Mouse (Mus musculus): ENCODE measurements around the gene Actl11.

Gene Actl11

DNA sequence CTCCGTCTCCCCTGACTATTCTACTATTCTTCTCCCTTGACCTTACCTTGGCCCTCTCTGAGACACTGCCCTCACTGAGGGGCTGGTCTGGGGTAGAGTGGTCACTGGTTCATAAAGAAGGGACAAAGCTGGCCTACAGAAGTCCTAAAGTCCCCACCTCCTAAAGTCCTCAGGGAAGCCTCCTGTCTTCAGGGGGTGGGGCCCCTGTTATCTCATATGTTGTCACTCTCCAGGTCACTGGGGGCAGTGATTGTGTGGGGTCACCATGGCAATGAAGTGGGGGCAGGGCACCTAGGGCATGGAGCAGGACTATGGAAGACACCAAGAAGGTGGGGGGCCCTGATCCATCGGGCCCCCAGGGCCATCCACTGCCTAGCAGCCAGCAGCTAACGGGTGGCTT is at the start of gene Actl11:
Actl11 (plus strand) TSS at position 301 of the 400 bp plus-strand sequence.
- DNase-seq (ENCODE audit: low spot score), result no peak

DNA sequence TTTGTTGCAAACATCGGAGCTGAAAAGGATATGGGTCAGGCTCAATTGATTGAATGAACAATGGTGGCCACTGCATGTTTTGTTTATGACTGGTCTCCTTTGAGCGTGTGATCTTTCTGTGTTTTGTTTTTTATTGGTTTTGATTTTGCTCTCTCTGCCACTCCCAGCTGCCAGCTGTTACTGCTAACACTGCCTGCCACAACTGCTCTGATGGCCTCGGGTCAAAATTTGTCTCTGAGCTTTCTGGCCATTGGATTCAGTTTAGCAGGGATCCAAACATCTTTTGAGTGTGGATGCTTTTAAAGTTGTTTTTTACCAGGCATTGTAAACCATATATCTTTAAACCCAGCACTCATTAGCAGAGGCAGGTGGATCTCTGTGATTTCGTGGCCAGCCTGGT is 47.9 kb upstream of the Actl11 start:
- DNase-seq (ENCODE audit: low spot score), result no peak

DNA sequence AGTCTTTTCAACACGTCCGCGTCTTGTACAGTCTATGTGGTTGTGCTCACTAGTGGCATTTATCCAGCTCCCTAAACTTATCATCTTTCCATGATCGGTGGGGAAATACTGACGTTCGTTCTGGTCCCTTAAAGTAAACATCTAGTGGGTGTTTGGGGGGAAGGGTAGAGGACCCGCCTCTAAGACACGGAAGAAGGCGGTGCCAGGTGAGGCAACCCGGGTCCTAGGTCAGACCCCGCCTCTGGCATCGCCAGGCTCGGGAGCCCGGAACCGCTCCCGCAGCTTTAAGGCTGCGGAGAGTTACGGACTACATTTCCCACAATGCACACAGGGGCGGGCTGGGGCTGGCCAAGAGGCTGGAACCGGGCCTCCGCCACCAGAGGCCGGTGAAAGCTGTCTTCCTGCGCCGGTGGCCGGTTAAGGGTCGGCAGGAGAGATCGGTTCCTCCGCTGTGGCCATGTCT is 40.4 kb upstream of the Actl11 start, which contains the start of gene Mon1a:
Mon1a (plus strand) TSS at position 348 of the 463 bp plus-strand sequence.
- peak; percentile 95 for DNase-seq (ENCODE audit: low spot score)

DNA sequence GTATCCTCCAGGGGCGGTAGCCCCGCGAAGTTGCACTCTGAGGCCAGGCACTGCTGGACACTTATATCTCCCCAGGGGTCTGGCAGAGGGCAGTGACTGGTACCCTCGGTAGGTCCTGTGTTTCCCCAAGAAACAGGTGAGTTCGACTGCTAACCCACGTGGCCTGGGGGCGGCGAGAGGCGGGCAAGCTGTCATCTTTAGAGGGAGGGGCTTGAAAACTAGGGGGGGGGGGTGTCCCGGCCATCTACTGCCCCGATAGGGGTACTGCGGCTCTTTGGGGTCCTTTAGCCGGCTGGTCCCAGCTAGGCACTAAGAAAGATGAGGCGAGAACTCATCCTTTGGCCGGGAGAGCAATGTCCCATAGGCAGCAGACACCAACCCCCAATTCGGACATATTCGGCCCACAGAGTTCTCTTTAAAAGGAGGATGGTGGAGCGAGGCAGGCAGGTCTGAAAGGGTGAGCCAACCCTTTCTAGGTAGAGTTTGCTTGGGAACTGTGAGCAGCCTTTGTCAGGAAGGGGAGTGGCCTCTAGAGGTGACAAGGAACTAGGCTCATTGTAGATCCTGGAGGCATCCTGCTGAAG is 39.9 kb upstream of the Actl11 start:
- no peak for DNase-seq (ENCODE audit: low spot score)

DNA sequence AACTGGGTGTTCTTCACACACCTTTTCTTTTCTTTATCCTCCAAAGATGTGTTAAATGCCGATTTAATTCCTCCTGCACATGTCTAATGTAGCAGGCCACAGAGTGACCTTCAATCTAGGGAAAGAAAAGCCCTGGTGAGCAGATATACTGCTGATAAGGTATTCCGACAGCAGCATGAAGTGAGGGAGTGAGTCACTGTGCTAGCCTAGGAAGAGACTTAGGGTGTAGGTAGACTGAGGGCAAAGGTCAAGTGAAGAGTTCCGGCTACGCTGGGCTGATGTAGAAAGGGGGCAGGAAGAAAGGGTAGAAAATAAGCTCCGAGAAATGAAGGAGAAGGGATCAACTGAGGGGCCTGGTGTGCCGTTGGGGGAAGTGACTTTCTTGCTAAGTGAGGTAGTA is 38.0 kb upstream of the Actl11 start:
- DNase-seq (ENCODE audit: low spot score), result no peak

DNA sequence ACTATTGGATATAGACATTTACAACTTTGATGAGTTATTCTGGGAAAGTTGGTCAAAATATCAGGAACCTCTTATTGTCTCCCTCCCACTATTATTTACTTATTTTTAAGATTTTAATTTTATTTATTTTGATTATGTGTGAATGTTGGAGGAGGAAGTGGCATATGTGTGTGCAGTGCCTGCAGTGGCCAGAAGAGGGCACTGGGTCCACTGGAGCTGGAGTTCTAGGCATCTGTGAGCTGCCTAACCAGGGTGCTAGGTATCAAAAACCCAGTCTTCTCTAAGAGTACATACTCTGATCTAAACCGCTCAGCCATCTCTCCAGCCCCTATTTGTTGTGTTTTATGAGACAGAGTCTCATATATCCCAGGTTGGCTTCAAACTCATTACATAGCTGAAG is 37.2 kb upstream of the Actl11 start:
- DNase-seq (ENCODE audit: low spot score), result no peak

DNA sequence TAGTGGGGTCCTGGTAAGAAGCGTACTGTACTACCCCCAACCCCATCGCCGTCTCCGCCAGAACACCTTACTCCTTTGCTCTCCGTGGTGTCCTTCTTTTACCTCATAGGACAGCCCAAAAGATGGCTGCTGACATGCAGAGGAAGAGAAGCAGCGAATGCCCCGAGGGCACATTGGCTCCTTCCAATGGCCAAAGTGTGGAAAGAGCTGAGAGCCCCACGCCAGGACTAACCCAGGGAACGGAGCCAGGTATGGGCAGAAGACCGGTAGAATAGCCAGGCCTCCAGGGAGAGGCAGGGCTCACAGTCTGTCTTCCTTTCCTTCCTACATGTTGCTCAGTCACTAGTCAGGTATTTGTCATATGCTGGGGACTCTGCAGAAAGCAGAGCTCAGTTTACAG is 29.7 kb upstream of the Actl11 start:
- no peak for DNase-seq (ENCODE audit: low spot score)

DNA sequence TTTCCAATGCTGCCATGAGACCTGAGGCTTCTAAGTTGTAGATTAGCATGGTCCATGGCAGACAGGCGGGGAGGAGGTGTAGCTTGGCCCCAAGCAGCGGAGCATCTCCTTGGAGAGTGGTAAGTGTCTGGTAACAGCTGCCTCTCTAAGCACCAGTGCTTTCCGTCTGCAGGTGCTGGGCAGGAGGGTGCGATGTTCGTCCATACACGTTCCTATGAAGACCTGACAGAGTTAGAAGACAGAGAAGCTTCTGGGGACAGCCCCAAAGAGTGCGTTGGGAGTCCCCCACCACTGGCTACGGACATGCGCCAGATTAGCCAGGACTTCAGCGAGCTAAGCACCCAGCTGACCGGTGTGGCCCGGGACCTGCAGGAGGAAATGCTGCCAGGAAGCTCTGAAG is 28.4 kb upstream of the Actl11 start:
- no peak for DNase-seq (ENCODE audit: low spot score)

DNA sequence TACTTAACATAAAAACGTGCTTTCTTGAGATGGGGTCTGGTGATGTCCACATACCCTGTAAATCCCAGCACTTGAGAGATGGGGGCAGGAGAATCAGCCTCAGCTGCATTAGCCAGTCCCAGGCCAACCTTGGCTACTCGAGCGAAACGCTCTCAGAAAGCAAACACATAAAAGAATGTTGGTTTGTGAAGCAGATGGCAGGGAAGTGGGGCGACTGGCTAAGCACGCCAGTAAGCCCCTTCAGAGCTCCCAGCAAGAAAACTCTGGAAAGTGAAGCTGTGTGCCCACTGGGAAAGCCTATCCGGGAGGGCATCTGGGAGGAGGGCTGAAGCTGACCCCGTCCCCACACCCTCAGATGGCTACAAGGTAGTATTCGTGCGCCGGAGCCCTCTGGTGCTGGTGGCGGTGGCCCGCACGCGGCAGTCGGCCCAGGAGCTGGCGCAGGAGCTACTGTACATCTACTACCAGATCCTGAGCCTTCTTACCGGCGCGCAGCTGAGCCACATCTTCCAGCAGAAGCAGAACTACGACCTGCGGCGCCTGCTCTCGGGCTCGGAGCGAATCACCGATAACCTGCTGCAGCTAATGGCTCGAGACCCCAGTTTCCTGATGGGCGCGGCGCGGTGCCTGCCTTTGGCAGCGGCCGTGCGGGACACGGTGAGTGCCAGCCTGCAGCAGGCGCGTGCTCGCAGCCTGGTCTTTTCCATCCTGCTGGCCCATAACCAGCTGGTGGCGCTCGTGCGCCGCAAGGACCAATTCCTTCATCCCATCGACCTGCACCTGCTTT is 27.2 kb upstream of the Actl11 start:
- DNase-seq (ENCODE audit: low spot score), result peak; percentile 56

DNA sequence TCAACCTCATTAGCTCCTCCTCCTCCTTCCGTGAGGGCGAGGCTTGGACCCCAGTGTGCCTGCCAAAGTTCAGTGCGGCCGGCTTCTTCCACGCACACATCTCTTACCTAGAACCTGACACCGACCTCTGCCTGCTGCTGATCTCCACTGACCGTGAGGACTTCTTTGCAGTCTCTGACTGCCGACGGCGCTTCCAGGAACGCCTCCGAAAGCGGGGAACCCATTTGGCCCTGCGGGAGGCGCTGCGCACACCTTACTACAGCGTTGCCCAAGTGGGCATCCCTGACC is 26.7 kb upstream of the Actl11 start:
- no peak for DNase-seq (ENCODE audit: low spot score)

DNA sequence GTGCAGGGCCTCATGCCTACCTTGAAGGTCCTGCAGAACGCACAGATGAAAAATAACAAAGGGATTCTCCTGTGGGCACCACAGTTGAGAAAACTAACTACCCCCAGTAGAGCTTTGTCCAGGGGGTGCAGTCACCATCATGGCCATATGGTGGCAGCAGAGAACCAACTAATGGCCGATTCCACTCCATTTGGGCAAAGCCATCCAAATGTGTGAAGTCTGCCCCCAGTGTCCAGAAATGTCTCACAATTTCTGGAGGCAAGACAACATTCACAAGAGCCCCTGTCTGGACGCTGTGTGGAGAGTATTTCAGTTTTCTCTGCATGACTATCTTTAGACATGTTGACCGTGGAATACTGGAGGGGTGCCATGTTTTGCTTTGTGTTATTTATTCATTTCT is 23.5 kb upstream of the Actl11 start:
- peak; percentile 88 for DNase-seq (ENCODE audit: low spot score)

DNA sequence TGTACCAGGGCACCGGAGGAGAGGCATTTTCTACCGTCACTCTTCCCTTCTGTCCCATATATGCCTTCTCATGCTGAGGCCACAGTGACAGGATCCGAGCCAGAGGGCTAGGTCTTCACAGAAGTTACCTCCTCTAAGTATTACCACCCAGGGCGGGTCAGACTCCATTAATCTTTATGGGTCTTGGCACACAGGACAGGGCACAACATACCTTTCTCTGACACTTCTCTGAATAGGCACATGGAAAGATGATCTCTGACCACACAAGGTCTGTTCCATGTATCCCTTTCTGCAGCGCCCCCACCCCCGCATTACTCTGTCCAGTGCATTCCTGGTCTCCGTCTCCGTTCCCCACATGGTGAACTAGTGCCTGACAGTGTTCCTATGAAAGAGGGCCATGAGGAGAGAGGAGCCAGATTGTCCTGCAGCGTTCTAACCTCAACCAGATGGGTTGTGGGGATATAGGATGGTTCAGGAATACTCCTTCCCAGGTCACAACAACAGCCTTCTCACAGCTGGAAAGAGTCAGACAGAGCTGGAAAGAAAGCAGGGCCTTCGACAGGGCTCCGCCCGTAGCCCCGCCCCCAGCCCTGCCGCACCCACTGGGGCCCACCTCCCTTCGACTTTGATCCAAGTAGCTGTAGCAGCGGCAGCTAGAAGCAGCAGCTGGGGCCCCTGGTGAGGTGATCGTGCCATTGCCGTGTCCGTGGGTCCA is 21.9 kb upstream of the Actl11 start, which contains the start of gene Mst1r:
Mst1r (plus strand) TSS at position 622 of the 715 bp plus-strand sequence.
- DNase-seq (ENCODE audit: low spot score), result peak; percentile 71

DNA sequence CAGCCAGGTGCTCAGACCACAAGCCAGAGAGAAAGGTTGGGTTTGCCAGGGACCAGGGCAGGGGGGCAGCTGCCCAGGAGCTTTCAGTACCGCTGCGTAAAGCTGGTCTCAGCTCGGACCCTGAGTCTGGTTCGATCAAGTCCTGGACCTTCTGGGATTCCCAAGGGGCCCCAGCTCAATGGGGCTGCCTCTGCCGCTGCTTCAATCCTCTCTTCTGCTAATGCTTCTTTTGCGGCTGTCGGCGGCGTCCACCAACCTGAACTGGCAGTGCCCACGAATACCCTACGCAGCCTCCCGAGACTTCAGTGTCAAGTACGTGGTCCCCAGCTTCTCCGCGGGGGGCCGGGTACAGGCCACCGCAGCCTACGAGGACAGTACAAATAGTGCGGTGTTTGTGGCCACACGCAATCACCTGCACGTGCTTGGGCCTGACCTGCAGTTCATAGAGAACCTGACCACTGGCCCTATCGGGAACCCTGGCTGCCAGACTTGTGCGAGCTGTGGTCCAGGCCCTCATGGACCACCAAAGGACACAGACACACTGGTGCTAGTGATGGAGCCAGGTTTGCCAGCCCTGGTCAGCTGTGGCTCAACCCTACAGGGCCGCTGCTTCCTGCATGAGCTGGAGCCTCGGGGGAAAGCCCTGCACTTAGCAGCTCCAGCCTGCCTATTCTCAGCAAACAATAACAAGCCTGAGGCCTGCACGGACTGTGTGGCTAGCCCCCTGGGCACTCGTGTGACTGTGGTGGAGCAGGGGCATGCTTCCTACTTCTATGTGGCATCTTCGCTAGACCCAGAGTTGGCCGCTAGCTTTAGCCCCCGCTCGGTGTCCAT is 21.1 kb upstream of the Actl11 start:
- DNase-seq (ENCODE audit: low spot score), result no peak

DNA sequence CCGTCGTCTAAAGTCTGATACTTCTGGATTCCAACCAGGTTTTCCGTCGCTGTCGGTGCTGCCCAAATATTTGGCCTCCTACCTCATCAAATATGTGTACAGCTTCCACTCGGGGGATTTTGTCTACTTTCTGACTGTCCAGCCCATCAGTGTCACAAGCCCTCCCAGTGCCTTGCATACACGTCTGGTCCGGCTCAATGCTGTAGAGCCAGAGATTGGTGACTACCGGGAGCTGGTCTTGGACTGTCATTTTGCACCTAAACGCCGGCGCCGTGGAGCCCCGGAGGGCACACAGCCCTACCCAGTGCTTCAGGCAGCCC is 20.5 kb upstream of the Actl11 start:
- no peak for DNase-seq (ENCODE audit: low spot score)

DNA sequence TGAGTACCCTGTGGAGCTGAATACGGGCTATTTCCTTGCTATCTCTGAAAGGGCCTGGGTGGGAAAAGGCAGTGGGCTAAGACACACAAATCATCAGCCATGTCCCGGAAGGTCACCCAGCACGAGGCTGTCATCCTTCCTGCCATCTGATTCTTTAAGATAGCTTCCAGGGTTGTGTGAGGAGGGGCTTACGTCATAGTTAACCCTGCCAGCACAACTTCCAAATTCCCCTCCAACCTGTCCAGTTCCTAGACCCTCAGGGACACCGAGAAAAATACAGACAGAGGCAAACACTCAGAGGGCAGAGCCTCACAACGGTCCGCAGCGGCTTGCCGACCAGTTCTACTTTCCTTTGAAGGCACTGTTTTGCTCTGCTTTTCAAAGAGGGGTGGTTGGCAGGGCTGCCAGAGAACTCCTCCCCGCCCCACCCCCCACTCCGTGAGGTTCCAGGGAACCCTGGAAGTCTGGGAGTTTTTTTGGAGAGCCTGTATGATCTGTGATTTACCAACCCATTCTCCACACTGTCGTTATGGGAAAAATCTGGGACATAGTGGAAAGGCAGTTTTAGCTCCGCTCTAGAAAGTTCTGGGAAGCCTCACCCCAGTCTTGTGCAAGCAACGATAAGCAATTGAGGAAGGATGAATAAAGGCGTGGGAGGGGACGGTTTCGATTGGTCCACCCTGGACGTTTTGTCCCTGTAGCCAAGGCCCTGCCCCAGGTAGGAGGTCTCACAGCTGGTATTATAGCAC is 19.7 kb upstream of the Actl11 start:
- DNase-seq (ENCODE audit: low spot score), result peak; percentile 69

DNA sequence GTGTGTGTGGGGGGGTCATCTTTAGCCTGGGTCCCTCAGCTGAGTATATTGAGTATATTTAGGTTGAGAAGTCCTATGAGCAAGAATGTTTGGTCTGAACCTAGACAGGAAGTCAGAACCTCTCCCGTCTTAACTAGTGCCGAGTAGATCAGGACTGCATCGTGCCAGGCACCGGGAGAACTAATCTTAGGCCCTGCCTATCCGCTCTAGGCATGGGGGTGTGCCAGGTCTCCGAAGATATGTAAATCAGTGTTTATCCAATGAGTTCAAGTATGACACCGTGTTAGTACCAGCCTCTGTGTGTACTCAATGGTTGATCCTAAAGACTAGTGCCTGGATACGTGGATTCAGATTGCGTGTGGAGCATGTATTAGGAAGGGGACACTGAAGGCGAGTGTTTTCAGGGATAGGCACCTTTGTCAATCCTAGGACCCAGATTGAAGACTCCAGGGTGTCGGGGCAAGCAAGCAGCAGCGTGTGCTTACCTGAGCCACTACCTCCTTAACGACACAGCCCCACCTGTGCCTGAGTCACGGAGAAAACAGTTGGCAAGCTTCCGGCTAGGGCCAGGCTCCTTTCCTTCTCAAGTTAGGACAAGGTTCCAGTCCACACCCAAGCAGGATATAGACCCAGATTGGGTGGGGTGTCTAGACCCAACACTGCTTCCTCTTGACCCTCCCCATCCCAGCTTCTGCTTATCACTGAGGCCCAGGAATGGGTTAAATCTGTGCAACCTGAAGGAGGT is 18.1 kb upstream of the Actl11 start:
- no peak for DNase-seq (ENCODE audit: low spot score)

DNA sequence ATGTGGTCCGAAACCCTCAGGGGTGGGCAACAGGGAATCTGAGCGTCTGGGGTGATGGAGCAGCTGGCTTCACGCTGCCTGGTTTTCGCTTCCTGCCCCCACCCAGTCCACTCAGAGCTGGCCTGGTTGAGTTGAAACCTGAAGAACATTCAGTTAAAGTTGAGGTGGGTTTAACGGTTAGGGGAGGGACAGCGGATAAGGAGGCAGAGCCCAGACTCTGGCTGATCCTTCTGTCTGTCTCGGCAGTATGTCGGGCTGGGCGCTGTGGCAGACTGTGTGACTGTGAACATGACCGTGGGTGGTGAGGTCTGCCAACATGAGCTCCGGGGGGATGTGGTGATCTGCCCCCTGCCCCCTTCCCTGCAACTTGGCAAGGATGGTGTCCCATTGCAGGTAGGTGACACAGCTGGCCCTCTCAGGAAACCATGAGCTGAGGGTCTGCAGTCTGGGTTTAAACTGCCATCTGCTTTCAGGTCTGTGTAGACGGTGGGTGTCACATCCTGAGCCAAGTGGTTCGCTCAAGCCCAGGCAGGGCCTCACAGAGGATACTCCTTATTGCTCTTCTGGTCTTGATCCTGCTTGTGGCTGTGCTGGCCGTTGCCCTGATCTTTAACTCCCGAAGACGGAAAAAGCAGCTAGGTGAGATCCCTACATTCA is 13.4 kb upstream of the Actl11 start:
- DNase-seq (ENCODE audit: low spot score), result no peak

DNA sequence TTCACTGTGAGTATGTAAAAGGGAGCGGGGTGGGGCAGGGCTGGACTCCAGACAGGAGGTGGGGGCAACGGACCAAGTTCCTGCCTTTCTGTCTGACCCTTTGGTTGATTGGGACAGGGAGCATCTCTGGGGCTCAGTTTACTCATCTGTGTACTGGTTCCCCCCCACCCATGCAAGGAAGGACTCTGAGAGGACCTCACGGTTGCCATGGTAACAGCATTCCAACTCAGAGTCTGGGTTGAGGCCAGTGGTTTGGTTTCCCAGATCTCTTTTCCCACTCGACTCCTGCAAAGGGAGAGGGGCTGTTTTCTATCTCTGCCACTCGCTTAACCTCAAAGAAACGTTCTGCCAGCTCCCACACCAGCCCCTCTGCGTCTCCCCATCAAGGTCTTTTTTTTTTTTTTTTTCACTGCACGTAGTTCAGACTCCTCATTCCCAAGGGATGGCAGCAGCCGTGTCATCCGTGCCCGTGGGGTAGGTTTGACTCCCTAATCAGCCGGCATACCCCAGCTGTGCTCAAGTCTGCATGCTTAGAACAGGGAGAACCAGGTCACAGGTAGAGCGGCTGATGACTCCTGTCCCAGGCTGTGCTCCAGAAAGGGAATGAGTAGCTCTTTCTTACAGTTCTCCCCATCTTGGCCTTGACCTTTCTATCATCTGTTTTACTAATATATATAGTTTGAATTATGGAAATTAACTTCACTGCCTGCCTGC is 10.2 kb upstream of the Actl11 start:
- no peak for DNase-seq (ENCODE audit: low spot score)

DNA sequence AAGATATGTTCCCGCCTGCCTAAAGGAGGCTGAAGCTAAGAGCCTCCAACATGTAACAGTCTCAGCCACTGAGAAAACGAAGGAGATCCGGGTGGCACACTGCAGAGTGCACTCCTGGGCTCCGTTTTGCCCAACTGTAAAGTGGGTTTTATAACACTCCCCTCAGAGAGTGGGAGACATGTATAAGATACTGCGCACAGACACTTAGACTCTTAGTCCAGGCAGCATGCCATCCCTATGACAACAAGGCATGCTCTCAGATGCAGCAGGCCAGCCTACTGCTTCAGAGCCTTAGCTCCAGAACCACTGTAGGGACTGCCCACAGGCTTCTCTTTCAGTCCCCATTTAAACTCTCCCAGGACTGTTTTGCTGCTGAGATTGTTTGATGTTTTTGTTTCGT is 9.4 kb upstream of the Actl11 start:
- no peak for DNase-seq (ENCODE audit: low spot score)

DNA sequence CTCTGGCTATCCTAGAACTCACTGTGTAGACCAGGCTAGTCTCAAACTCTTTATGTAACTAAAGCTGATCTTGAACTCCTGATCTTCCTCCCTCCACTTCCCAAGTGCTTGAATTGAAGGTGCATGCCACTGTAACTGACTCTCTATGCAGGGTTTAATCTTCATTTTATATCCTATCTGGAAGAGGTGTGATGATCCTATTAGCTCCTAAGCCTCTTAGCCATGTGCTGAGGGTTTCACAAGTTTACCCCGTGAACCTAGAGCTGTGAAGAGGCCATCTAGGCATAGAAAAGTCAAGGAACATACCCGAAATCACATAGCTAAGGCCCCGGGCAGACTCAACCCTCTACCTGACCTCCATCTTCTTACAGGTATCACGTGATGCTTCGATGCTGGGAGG is 8.8 kb upstream of the Actl11 start:
- no peak for DNase-seq (ENCODE audit: low spot score)
